Mouse (Mus musculus) CD4-positive, CD25-positive, alpha-beta regulatory T cell, adult 9 weeks (primary cell): ENCODE measurements around the gene Mob3c. TPM values are rescaled to one million over a fixed set of nuclear protein-coding genes. Genes with fewer than 3 reads are reported as not detected.

ENCODE experiments used
- polyA plus RNA-seq: library from polyadenylated mRNA; unstranded; fragments of 100-300 nt; shearing (Covaris generic); gene quantifications from one replicate; pipeline ENCODE4 v1.2.1, GENCODE M21; 2017

Mob3c gene
- 25.1 TPM for polyA plus RNA-seq

DNA sequence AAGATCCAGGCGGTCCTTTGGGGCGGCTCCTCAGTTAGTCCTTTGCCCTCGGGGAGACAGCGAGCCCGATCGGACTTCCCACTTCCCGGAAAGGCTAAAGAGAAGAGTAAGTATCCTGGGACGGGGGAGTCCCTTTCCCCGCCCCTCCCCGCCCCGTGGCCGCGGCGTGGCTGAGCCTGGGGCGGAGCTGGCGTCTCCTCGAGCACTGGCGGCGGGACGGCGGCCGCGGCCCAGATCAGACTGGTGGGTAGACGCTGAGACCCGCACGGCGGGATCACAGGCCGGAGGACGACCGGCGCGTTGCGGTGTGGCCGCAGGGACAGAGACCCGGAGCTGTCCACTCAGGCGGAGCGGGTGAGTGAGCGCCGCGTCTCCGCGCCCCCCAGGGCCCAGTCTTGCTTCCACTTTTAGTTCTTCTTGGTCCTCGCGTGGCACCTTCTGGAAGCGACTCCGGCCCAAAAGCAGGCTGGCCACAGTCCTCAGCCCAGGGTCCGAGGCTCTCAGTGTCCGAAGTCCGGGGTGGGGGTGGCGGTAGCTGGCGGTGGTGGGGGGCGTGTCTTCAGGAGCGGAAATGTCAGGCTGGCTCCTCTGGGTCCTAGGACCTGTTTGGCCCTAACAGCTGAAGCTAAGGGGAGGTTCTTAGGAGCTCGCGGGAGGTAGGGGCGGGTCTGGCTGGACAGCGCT is at the start of gene Mob3c:
TSS of gene Mob3c (plus strand) at position 205 of the 684 bp plus-strand sequence.

DNA sequence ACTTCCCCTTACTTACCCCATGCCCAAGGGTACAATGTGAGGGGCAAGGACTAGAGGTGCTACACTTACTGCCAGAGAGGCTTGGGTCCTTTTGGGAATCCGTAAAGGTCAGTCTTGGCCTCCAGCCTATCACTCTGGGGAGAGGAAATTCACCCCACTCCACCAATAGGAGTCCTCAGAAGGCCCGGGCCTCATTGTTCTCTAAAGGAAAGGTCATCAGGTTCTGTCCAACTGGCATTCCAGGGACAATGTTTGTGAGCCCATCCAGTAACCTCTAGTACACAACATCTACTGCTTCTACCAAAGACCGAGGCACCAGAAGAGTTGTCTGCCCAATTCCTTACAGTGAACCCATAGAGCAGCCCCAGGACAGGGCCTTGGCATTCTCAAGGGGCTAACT is 47.0 kb upstream of the Mob3c start, which contains the start of gene Tex38:
TSS of gene Tex38 (minus strand) at position 101 of the 400 bp plus-strand sequence.

DNA sequence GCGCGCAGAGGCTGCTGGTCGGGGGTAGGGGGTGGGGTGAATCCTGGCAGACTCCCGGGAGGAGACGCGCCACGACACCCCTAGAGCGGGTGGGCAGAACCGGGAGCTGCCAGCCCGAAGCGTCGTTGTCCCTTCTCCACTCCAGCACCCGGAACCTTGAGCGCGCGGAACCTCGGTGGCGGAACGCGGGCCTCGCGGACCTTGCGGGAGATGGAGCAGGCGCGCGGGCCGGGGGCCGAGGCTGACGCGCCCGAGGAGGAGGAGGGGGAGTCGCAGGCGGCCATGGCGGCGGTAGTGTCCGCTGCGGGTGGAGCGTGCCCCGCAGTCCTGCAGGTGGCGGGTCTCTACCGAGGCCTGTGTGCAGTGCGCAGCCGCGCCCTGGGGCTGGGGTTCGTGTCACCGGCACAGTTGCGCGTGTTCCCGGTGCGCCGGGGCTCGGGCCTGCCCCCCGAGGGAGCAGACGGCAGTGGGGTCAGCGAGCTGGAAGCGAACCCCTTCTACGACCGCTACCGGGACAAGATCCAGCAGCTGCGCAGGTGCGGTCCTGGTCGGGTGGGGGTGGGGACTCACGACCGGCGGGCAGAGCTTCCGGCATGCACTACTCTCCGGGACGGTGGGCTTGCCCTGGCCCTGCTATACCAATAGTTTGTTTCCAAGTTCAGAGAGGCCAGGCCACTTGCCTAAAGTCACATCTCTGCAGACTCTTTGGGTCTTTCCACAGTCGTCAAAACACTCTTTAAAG is 43.0 kb upstream of the Mob3c start, which contains the start of gene Atpaf1:
TSS of gene Atpaf1 (plus strand) at position 44 of the 742 bp plus-strand sequence.

DNA sequence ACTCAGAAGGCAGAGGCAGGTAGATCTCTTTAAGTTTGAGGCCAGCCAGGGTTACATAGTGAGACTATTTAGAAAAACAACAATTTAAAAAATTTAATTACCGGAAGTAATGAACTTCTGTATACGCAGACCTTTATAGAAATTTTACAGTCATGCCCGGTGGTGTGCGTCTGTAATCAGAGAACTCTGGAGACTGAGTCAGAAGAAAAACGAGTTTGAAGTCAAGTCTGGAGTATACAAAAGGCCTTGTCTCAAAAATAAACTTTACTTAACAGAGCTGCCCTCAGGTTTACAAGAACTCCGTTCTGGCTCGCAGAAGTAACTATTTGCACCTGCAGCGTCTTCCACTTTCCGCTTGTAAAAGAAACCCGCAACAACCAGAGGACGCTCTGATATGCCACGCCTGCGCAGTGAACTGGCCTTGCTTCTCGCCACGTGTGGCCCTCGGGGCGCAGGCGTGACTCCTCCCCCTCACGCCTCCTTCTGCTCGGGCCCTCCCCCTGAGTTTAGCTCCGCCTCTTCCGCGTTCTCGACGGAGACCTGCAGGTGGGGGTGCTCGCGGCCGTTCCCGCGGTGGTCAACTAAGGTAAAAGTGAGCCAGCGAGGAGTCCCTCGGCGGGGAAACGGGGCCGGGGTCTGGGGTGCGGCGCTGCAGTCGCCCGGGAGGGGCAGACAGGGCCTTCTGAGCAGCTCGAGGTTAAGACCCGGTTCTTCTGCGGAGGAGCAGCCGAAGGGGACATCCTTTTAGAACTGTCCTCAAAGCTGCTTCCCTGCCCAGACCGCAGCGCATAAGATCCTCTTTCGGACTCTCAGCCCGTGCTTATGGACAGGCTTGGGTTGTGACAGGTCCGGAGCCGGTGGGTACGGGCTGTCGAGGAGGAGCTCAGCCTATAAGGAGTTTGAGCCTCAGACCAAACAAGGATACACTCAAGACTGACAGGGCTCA is 11.1 kb downstream of the Mob3c start, which contains the start of gene Mknk1:
TSS of gene Mknk1 (plus strand) at position 503 of the 946 bp plus-strand sequence.

DNA sequence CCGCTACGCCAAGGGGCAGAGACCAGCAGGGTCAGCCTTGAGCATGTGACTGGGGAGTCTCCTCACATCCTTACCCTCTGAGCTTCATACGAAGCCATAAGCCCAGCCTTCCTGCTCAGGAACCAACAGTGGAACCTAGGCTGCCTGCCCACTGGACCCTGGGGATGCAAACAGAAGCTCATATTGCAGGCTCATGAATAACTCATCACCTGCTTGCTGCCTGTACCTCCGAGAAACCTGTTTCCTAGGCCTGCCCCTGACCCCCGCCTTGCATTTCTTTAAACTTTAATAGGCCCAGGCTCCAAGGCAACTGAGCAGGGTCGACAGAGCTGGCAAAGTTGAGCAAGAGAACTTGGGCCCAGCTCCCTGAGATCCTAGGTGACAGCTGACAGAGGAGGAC is 56.1 kb downstream of the Mob3c start, which contains the start of gene Kncn:
TSS of gene Kncn (plus strand) at position 379 of the 400 bp plus-strand sequence.

Other genes starting within 250 kb of the Mob3c start
- gene Cyp4a32, start 227.1 kb upstream of the Mob3c start, polyA plus RNA-seq: not detected
- gene Cyp4b1, start 180.4 kb upstream of the Mob3c start, polyA plus RNA-seq: not detected
- gene Efcab14, start 90.3 kb upstream of the Mob3c start, polyA plus RNA-seq: 44.0 TPM
- not detected for gene Tex38, start 47.1 kb upstream of the Mob3c start, polyA plus RNA-seq
- gene Atpaf1, start 43.3 kb upstream of the Mob3c start, polyA plus RNA-seq: 19.0 TPM
- gene Mknk1, start 11.1 kb downstream of the Mob3c start, polyA plus RNA-seq: 65.6 TPM
- 0.36 TPM for gene Kncn, start 56.3 kb downstream of the Mob3c start, polyA plus RNA-seq
- not detected for gene 6430628N08Rik, start 62.6 kb downstream of the Mob3c start, polyA plus RNA-seq
- not detected for gene Dmbx1, start 111.8 kb downstream of the Mob3c start, polyA plus RNA-seq
- gene Faah, start 189.8 kb downstream of the Mob3c start, polyA plus RNA-seq: 98.4 TPM
- gene Nsun4, start 225.8 kb downstream of the Mob3c start, polyA plus RNA-seq: 35.7 TPM
- gene Uqcrh, start 247.0 kb downstream of the Mob3c start, polyA plus RNA-seq: 528 TPM
- gene Lrrc41, start 247.2 kb downstream of the Mob3c start, polyA plus RNA-seq: 34.5 TPM